Mouse (Mus musculus) A20 (cell line): Measurements from ENCODE around the gene Myd88.

Source experiments
- DNase-seq: peaks from one replicate; pipeline ENCODE4 v3.0.0-alpha.2; 2011; ENCODE audit warnings: low read depth, low spot score

Myd88 gene

GRCm38 (mm10) chr9:119340212-119340580, 1.0 kb downstream of the Myd88 start:
- DNase-seq = no peak

GRCm38 (mm10) chr9:119339558-119340211, 1.5 kb downstream of the Myd88 start, which contains the start of gene Acaa1a:
Acaa1a (plus strand) TSS chr9:119339676.
- peak; percentile 90 for DNase-seq

- DNase-seq = no peak
Observed at GRCm38 (mm10) chr9:119339106-119339505, 2.1 kb downstream of the Myd88 start.

GRCm38 (mm10) chr9:119338350-119338749, 2.9 kb downstream of the Myd88 start:
- DNase-seq = no peak

GRCm38 (mm10) chr9:119337842-119338241, 3.4 kb downstream of the Myd88 start:
- DNase-seq = no peak

- DNase-seq = no peak
Observed at GRCm38 (mm10) chr9:119335571-119335970, 5.6 kb downstream of the Myd88 start.

- no peak for DNase-seq
Observed at GRCm38 (mm10) chr9:119334834-119335233, 6.4 kb downstream of the Myd88 start.

- no peak for DNase-seq
Observed at GRCm38 (mm10) chr9:119334324-119334723, 6.9 kb downstream of the Myd88 start.

GRCm38 (mm10) chr9:119330186-119330963, 10.8 kb downstream of the Myd88 start:
- DNase-seq = no peak

GRCm38 (mm10) chr9:119328488-119328887, 12.7 kb downstream of the Myd88 start:
- DNase-seq = no peak

GRCm38 (mm10) chr9:119324130-119324529, 17.1 kb downstream of the Myd88 start:
- peak; percentile 13 for DNase-seq

- DNase-seq = no peak
Observed at GRCm38 (mm10) chr9:119323260-119323645, 18.0 kb downstream of the Myd88 start.

- DNase-seq = peak; percentile 100
Observed at GRCm38 (mm10) chr9:119322289-119323259, 18.6 kb downstream of the Myd88 start, which contains the start of gene Oxsr1. Oxsr1 (minus strand) TSS chr9:119322427.

- DNase-seq = no peak
Observed at GRCm38 (mm10) chr9:119321392-119322229, 19.6 kb downstream of the Myd88 start.

- peak; percentile 26 for DNase-seq
Observed at GRCm38 (mm10) chr9:119320946-119321345, 20.3 kb downstream of the Myd88 start.

- no peak for DNase-seq
Observed at GRCm38 (mm10) chr9:119320446-119320845, 20.8 kb downstream of the Myd88 start.

- DNase-seq = no peak
Observed at GRCm38 (mm10) chr9:119318891-119319290, 22.3 kb downstream of the Myd88 start.

GRCm38 (mm10) chr9:119313096-119313495, 28.1 kb downstream of the Myd88 start:
- no peak for DNase-seq

- DNase-seq = no peak
Observed at GRCm38 (mm10) chr9:119309067-119309466, 32.1 kb downstream of the Myd88 start.

GRCm38 (mm10) chr9:119305863-119306262, 35.3 kb downstream of the Myd88 start:
- no peak for DNase-seq

- DNase-seq = no peak
Observed at GRCm38 (mm10) chr9:119298563-119298962, 42.6 kb downstream of the Myd88 start.
